8 mouse cellular contexts compared by ENCODE assay signal in the genomic region with DNA sequence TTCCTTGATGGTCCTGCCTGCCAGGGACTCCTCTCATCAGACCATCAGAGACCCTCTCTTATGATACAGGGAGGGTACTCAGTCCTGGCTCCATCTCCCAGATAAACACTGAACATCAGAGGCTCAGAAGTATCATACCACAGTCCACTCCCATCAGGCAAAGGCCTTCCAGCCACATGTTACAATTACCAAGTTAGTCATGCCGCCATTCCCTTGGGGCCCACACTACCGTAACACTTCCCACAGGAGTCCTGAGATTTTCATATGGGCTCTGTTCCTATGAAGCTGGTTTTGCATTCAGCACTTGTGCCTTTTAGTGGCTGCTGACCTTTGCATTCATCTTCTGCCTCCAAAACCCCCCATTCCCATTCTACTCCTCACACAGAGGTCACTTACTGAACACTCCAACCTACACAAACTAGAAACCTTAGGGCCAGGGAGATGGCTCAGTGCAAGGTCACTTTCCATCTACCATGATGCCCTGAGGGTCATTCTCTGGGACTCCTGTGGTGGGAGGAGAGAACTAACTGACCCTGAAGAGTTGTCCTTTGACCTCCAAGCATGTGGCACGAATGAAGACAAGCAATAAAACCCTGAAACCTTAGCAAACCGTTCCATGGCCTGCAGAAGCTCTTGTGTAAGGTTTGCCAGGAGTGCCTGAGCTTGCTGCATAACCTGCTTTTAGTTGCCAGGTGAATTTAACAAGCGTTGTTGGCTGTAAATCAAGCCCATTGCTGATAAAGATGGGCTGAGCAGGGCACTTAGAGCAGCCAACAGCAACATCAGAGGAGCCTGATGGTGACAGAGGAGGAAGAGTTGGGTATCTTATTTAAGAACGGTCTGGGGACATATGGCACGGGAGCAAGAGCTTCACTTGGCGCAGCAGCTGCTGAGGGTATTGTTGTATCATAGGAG.
DNase-seq lines count a peak whose midpoint lies in the region; ATAC-seq and TF ChIP-seq lines count a peak whose summit lies in the region.

No protein-coding gene starts in this region.

- peaks cover 11% of the 10 kb centered on the region for H3K4me1 ChIP-seq in heart, adult 2 months (ENCODE audit: control insufficient read depth, insufficient read depth, low read length)
- H3K4me1 ChIP-seq in hindbrain, embryonic 11.5 days (replicated peaks; ENCODE audit: control insufficient read depth, insufficient read depth, low read length): peaks cover 7% of the 10 kb centered on the region
- H3K4me1 ChIP-seq in midbrain, embryonic 16.5 days (ENCODE audit: control insufficient read depth, insufficient read depth, low read length): peaks cover 29% of the 10 kb centered on the region

- H3K4me3 ChIP-seq in heart, adult 2 months: no peak overlapping the region
- H3K4me3 ChIP-seq in hindbrain, embryonic 11.5 days (ENCODE audit: low read depth, low read length): no peak overlapping the region
- H3K4me3 ChIP-seq in midbrain, embryonic 16.5 days (ENCODE audit: low read depth, low read length): no peak overlapping the region

- no peak for TF ChIP-seq POLR2A in heart, adult 2 months (IDR thresholded peaks at IDR 0.05; ENCODE audit: insufficient read depth, low read depth, low read length)

- peak overlapping the region; percentile 23 for H3K27ac ChIP-seq in heart, adult 2 months
- H3K27ac ChIP-seq in hindbrain, embryonic 11.5 days (ENCODE audit: low read depth, low read length): peak overlapping the region; percentile 1
- H3K27ac ChIP-seq in midbrain, embryonic 16.5 days (ENCODE audit: low read length): peak overlapping the region; percentile 60

- H3K36me3 ChIP-seq in heart, adult 2 months (ENCODE audit: control insufficient read depth, insufficient read depth, low read length): 0 out of 2 replicates have a peak, but pooled peaks cover 2% of the 10 kb centered on the region
- 0 out of 2 replicates have a peak, but pooled peaks cover 3% of the 10 kb centered on the region for H3K36me3 ChIP-seq in hindbrain, embryonic 11.5 days (ENCODE audit: control insufficient read depth, insufficient read depth, low read length)
- H3K36me3 ChIP-seq in midbrain, embryonic 16.5 days (ENCODE audit: control insufficient read depth, insufficient read depth, low read length): no peaks in the 10 kb centered on the region; the same call in 1 of the 2 replicates

- TF ChIP-seq CTCF in heart, adult 2 months (IDR thresholded peaks at IDR 0.05): no peak

- H3K4me2 ChIP-seq in hindbrain, embryonic 11.5 days (replicated peaks; ENCODE audit: low read depth, low read length): no peak overlapping the region
- H3K4me2 ChIP-seq in midbrain, embryonic 16.5 days (ENCODE audit: low read length): no peak overlapping the region

- intact Hi-C loops in heart, adult 2 months (cut with DNase I): no loop called here
- intact Hi-C loops in heart, postnatal 14 days (cut with DNase I): no loop called here

- 62% methylated on average over 8 of the region's 8 CpGs for WGBS in heart, adult 2 months
- WGBS in hindbrain, embryonic 11.5 days: 54% methylated on average over 8 of the region's 8 CpGs
- whole genome bisulfite sequencing in midbrain, embryonic 16.5 days: 65% methylated on average over 8 of the region's 8 CpGs

- H3K27me3 ChIP-seq in heart, adult 2 months (ENCODE audit: control insufficient read depth, insufficient read depth, low read length): no peaks in the 10 kb centered on the region
- H3K27me3 ChIP-seq in hindbrain, embryonic 11.5 days (ENCODE audit: control insufficient read depth, insufficient read depth, low read length): no peaks in the 10 kb centered on the region
- no peaks in the 10 kb centered on the region for H3K27me3 ChIP-seq in midbrain, embryonic 16.5 days (ENCODE audit: control insufficient read depth, insufficient read depth, low read depth, low read length)

- peak; percentile 45; the same call in 1 of the 2 replicates for ATAC-seq in hindbrain, embryonic 11.5 days (ENCODE audit: low FRiP score)
- ATAC-seq in midbrain, embryonic 16.5 days: peak; percentile 30; the same call in 1 of the 2 replicates
- no peak for ATAC-seq in granulocyte monocyte progenitor cell, adult 5-6 weeks (replicated peaks; ENCODE audit: poor library complexity, severe bottlenecking)

- DNase-seq in heart, adult 2 months: no peak
- no peak for DNase-seq in heart, postnatal 14 days
- DNase-seq in embryo, embryonic 10.5 days (ENCODE audit: low spot score): peak; percentile 49
- DNase-seq in hindbrain, embryonic 11.5 days (ENCODE audit: low spot score): peak; percentile 52
- DNase-seq in cerebellum, adult 11-12 months: no peak
- DNase-seq in thymus, postnatal 14 days: no peak

- TF ChIP-seq EP300 in heart, adult 2 months (IDR thresholded peaks at IDR 0.05; ENCODE audit: insufficient read depth, low read depth, low read length): no peak

- no peaks in the 10 kb centered on the region for H3K79me2 ChIP-seq in heart, adult 2 months (replicated peaks; ENCODE audit: control insufficient read depth, insufficient read depth, low read length)

- H3K9ac ChIP-seq in heart, adult 2 months (ENCODE audit: low read depth, low read length): no peak overlapping the region
- H3K9ac ChIP-seq in hindbrain, embryonic 11.5 days (ENCODE audit: low read depth, low read length): 0 out of 2 replicates have a peak overlapping the region, but pooled peaks have one; percentile 16
- H3K9ac ChIP-seq in midbrain, embryonic 16.5 days (ENCODE audit: low read depth, low read length): no peak overlapping the region

- no peaks in the 10 kb centered on the region for H3K9me3 ChIP-seq in hindbrain, embryonic 11.5 days (ENCODE audit: control insufficient read depth, low read length)
- peaks cover 3% of the 10 kb centered on the region; the same call in 1 of the 2 replicates for H3K9me3 ChIP-seq in midbrain, embryonic 16.5 days (replicated peaks; ENCODE audit: control insufficient read depth, low read length, poor library complexity, severe bottlenecking)

Comparison
In these comparisons a context has a peak if more than half of its experiments do, and no peak if none do; other contexts are left out.
1. DNase-seq: peak in embryo, embryonic 10.5 days (single experiment) and hindbrain, embryonic 11.5 days (single experiment); none in heart, adult 2 months (0 of 2), heart, postnatal 14 days (0 of 2), cerebellum, adult 11-12 months (single experiment) and thymus, postnatal 14 days (single experiment).
2. H3K27ac ChIP-seq: peak in every context shown above with its lines; median percentile 60 in midbrain, embryonic 16.5 days; 23 in heart, adult 2 months; 1 in hindbrain, embryonic 11.5 days.